In genomic region chr7:81214153-81214907, GRCm38 (mm10) we compare ENCODE assay signal across 8 mouse cellular contexts. TPM values are rescaled to one million over a fixed set of nuclear protein-coding genes. Genes with fewer than 3 reads are reported as not detected.
DNase-seq lines count a peak whose midpoint lies in the region; ATAC-seq and TF ChIP-seq lines count a peak whose summit lies in the region.

No protein-coding gene starts in this region.

- whole genome bisulfite sequencing in kidney, postnatal 0 days = 6% methylated on average over 40 of the region's 40 CpGs
- 4% methylated on average over 40 of the region's 40 CpGs for WGBS in embryonic facial prominence, embryonic 13.5 days
- WGBS in intestine, postnatal 0 days = 9% methylated on average over 38 of the region's 40 CpGs
- WGBS in neural tube, embryonic 12.5 days = 3% methylated on average over 40 of the region's 40 CpGs

- peak; percentile 24 for DNase-seq in kidney, postnatal 0 days (ENCODE audit: low spot score)
- DNase-seq in kidney, postnatal 14 days = no peak
- no peak for DNase-seq in cerebellum, postnatal 25 days
- DNase-seq in left cerebral cortex, postnatal 25 days (ENCODE audit: low spot score in 2 of 2) = no peak

- intact Hi-C loops in left cerebral cortex, postnatal 25 days (cut with DNase I) = loop anchor here (5.0 kb wide), 2 partner anchors 103 to 128 kb away; no protein-coding TSS in a partner anchor

- no peaks in the 10 kb centered on the region for H3K9me3 ChIP-seq in kidney, postnatal 0 days (replicated peaks; ENCODE audit: low read length)
- no peaks in the 10 kb centered on the region for H3K9me3 ChIP-seq in embryonic facial prominence, embryonic 13.5 days
- no peaks in the 10 kb centered on the region for H3K9me3 ChIP-seq in intestine, postnatal 0 days (ENCODE audit: control insufficient read depth)
- no peaks in the 10 kb centered on the region for H3K9me3 ChIP-seq in neural tube, embryonic 12.5 days

- H3K27me3 ChIP-seq in kidney, postnatal 0 days (ENCODE audit: insufficient read depth, low read length) = no peaks in the 10 kb centered on the region
- peaks cover 79% of the 10 kb centered on the region for H3K27me3 ChIP-seq in embryonic facial prominence, embryonic 13.5 days
- H3K27me3 ChIP-seq in intestine, postnatal 0 days (replicated peaks; ENCODE audit: control insufficient read depth, insufficient read depth, low read length) = no peaks in the 10 kb centered on the region
- peaks cover 65% of the 10 kb centered on the region for H3K27me3 ChIP-seq in neural tube, embryonic 12.5 days (replicated peaks)

- no peak for ATAC-seq in kidney, postnatal 0 days (replicated peaks; ENCODE audit: low FRiP score, low read depth)
- no peak for ATAC-seq in embryonic facial prominence, embryonic 13.5 days (ENCODE audit: insufficient number of reproducible peaks, insufficient read depth, low FRiP score, low TSS enrichment, low read depth)
- no peak for ATAC-seq in intestine, postnatal 0 days
- ATAC-seq in neural tube, embryonic 12.5 days (ENCODE audit: low FRiP score, low read depth) = no peak
- no peak for ATAC-seq in cerebellum, adult (ENCODE audit: insufficient number of reproducible peaks, low FRiP score, low TSS enrichment)

- peak overlapping the region; percentile 69 for H3K4me3 ChIP-seq in kidney, postnatal 0 days (replicated peaks; ENCODE audit: low read depth, low read length)
- H3K4me3 ChIP-seq in embryonic facial prominence, embryonic 13.5 days = peak overlapping the region; percentile 51
- H3K4me3 ChIP-seq in intestine, postnatal 0 days (ENCODE audit: low read depth, low read length) = peak overlapping the region; percentile 65
- peak overlapping the region; percentile 41 for H3K4me3 ChIP-seq in neural tube, embryonic 12.5 days

- peak overlapping the region; percentile 75 for H3K9ac ChIP-seq in kidney, postnatal 0 days (ENCODE audit: low read depth, low read length)
- H3K9ac ChIP-seq in embryonic facial prominence, embryonic 13.5 days = peak overlapping the region; percentile 66
- H3K9ac ChIP-seq in intestine, postnatal 0 days (ENCODE audit: low read depth, low read length) = peak overlapping the region; percentile 58; the same call in 1 of the 2 replicates
- H3K9ac ChIP-seq in neural tube, embryonic 12.5 days = peak overlapping the region; percentile 33; the same call in 1 of the 2 replicates

- H3K36me3 ChIP-seq in kidney, postnatal 0 days (ENCODE audit: insufficient read depth, low read length) = no peaks in the 10 kb centered on the region
- no peaks in the 10 kb centered on the region for H3K36me3 ChIP-seq in embryonic facial prominence, embryonic 13.5 days
- H3K36me3 ChIP-seq in intestine, postnatal 0 days (ENCODE audit: control insufficient read depth, insufficient read depth) = no peaks in the 10 kb centered on the region
- no peaks in the 10 kb centered on the region for H3K36me3 ChIP-seq in neural tube, embryonic 12.5 days

- no peak for TF ChIP-seq CTCF in kidney, postnatal 0 days (IDR thresholded peaks at IDR 0.05; ENCODE audit: low read depth)
- no peak for TF ChIP-seq CTCF in intestine, postnatal 0 days (IDR thresholded peaks at IDR 0.05; ENCODE audit: low read depth)

- H3K4me2 ChIP-seq in kidney, postnatal 0 days (ENCODE audit: low read length) = peak overlapping the region; percentile 61
- H3K4me2 ChIP-seq in embryonic facial prominence, embryonic 13.5 days = peak overlapping the region; percentile 72
- H3K4me2 ChIP-seq in intestine, postnatal 0 days (replicated peaks; ENCODE audit: low read depth) = peak overlapping the region; percentile 80
- H3K4me2 ChIP-seq in neural tube, embryonic 12.5 days (replicated peaks) = peak overlapping the region; percentile 69

- peaks cover 8% of the 10 kb centered on the region for H3K4me1 ChIP-seq in kidney, postnatal 0 days (replicated peaks; ENCODE audit: insufficient read depth, low read length)
- peaks cover 20% of the 10 kb centered on the region for H3K4me1 ChIP-seq in embryonic facial prominence, embryonic 13.5 days
- no peaks in the 10 kb centered on the region; the same call in 1 of the 2 replicates for H3K4me1 ChIP-seq in intestine, postnatal 0 days (replicated peaks; ENCODE audit: control insufficient read depth, insufficient read depth, low read length)
- peaks cover 7% of the 10 kb centered on the region for H3K4me1 ChIP-seq in neural tube, embryonic 12.5 days

- peak overlapping the region; percentile 90 for H3K27ac ChIP-seq in kidney, postnatal 0 days
- peak overlapping the region; percentile 75; the same call in 1 of the 2 replicates for H3K27ac ChIP-seq in embryonic facial prominence, embryonic 13.5 days
- H3K27ac ChIP-seq in intestine, postnatal 0 days (ENCODE audit: low read depth, low read length) = peak overlapping the region; percentile 85; the same call in 1 of the 2 replicates
- no peak overlapping the region for H3K27ac ChIP-seq in neural tube, embryonic 12.5 days

RNA-seq across cellular contexts. Expression of gene Pde8a, which starts 0.9 kb away (rescaled TPM):
- 10.9 and 11.0 TPM in 2 replicates for polyA plus RNA-seq in kidney, postnatal 0 days (2015; fragmentation: Nextera tagmentation; extraction: Ambion mirVana)
- polyA plus RNA-seq in embryonic facial prominence, embryonic 13.5 days (2015; fragmentation: Nextera tagmentation; extraction: Ambion mirVana) = 4.7 and 5.3 TPM in 2 replicates
- polyA plus RNA-seq in intestine, postnatal 0 days (2015; fragmentation: Nextera tagmentation; extraction: Ambion mirVana) = 3.6 and 3.8 TPM in 2 replicates
- polyA plus RNA-seq in neural tube, embryonic 12.5 days (2016; fragmentation: Nextera tagmentation; extraction: Ambion mirVana) = 3.7 TPM in 2 replicates
- total RNA-seq in left cerebral cortex, postnatal 25 days (2021) = 1 to 10 TPM; 5.7 to 6.4 TPM
